Mouse (Mus musculus): Measurements from ENCODE around the gene Olfr640. TPM values are rescaled to one million over a fixed set of nuclear protein-coding genes. Genes with fewer than 3 reads are reported as not detected.

Olfr640 gene
- total and polyA plus RNA-seq, 3 experiments = not detected

- Histone ChIP-seq H3K4me3 (ENCODE audit: control insufficient read depth in 1 of 2, insufficient read depth in 1 of 2, low read depth in 2 of 2, low read length in 2 of 2) (no peak within 1 kb of the TSS), H3K36me3 (ENCODE audit: control insufficient read depth in 1 of 2, insufficient read depth in 2 of 2, low read length in 2 of 2) (no peaks in the 10 kb centered on the region), H3K27ac (ENCODE audit: control insufficient read depth, low read depth, low read length) (no peak within 1 kb of the TSS), H3K9ac (ENCODE audit: control insufficient read depth, low read depth, low read length, poor library complexity, severe bottlenecking) (no peak within 1 kb of the TSS), H3K79me2 (ENCODE audit: control insufficient read depth, insufficient read depth, low read length, poor library complexity) (no peaks in the 10 kb centered on the region), H3K4me1 (ENCODE audit: control insufficient read depth in 1 of 2, insufficient read depth in 2 of 2, low read length in 2 of 2) (no peaks in the 10 kb centered on the region), H3K9me3 (replicated peaks; ENCODE audit: insufficient read depth, low read length) (no peaks in the 10 kb centered on the region), H3K27me3 (ENCODE audit: control insufficient read depth in 1 of 2, insufficient read depth in 2 of 2, low read length in 2 of 2) (no peaks in the 10 kb centered on the region)
- no peak for DNase-seq (ENCODE audit: low read depth, low spot score)
- TF ChIP-seq POLR2AphosphoS2 (IDR thresholded peaks at IDR 0.05; ENCODE audit: low read length) (no peak), MYC (IDR thresholded peaks at IDR 0.05; ENCODE audit: low read depth, low read length) (no peak), MAZ (IDR thresholded peaks at IDR 0.05; ENCODE audit: low read depth, low read length) (no peak), CHD2 (IDR thresholded peaks at IDR 0.05; ENCODE audit: low read length) (no peak), ZNF384 (IDR thresholded peaks at IDR 0.05; ENCODE audit: low read depth, low read length) (no peak), POLR2AphosphoS5 (IDR thresholded peaks at IDR 0.05; ENCODE audit: borderline replicate concordance, low read depth, low read length) (no peak), UBTF (IDR thresholded peaks at IDR 0.05; ENCODE audit: borderline replicate concordance, insufficient read depth, low read depth, low read length) (no peak), USF1 (IDR thresholded peaks at IDR 0.05; ENCODE audit: low read depth, low read length) (no peak), TBP (IDR thresholded peaks at IDR 0.05; ENCODE audit: low read depth, low read length) (no peak), ELF1 (IDR thresholded peaks at IDR 0.05; ENCODE audit: low read depth, low read length) (no peak), ZKSCAN1 (IDR thresholded peaks at IDR 0.05; ENCODE audit: low read depth, low read length) (no peak), USF2 (IDR thresholded peaks at IDR 0.05; ENCODE audit: borderline replicate concordance in 1 of 2, insufficient read depth in 1 of 2, low read depth in 1 of 2, low read length in 2 of 2) (no peak), E2F4 (IDR thresholded peaks at IDR 0.05; ENCODE audit: borderline replicate concordance, low read depth, low read length) (no peak), MXI1 (IDR thresholded peaks at IDR 0.05; ENCODE audit: low read depth, low read length) (no peak), GATA1 (IDR thresholded peaks at IDR 0.05; ENCODE audit: low read depth, low read length) (no peak), JUND (IDR thresholded peaks at IDR 0.05; ENCODE audit: low read depth, low read length) (no peak), TCF12 (IDR thresholded peaks at IDR 0.05; ENCODE audit: low read depth, low read length) (no peak), CHD1 (IDR thresholded peaks at IDR 0.05; ENCODE audit: low read depth, low read length) (no peak), MEF2A (IDR thresholded peaks at IDR 0.05; ENCODE audit: extremely low read depth, insufficient replicate concordance, low read depth, low read length, poor library complexity, severe bottlenecking) (no peak), RAD21 (IDR thresholded peaks at IDR 0.05; ENCODE audit: low read depth, low read length) (no peak)
Observed at GRCm38 (mm10) chr7:103970852-103971251, 54.5 kb downstream of the Olfr640 start, which contains the start of gene Olfr635. TSS of gene Olfr635 (plus strand) at chr7:103971152.

Other genes with a start within 250 kb of the Olfr640 start
Only the 30 nearest of the 31 such genes appear.
- gene Olfr67, start 233.8 kb downstream of the Olfr640 start, total RNA-seq (2012; rRNA removed) = not detected in 2 replicates
- gene Olfr67, start 233.8 kb downstream of the Olfr640 start, polyA plus RNA-seq (2012; ENCODE audit: insufficient read depth in 1 of 2, insufficient read length in 2 of 2, low read depth in 1 of 2, low replicate concordance in 2 of 2, missing spikeins in 1 of 2) = not detected
- gene Hbb-bt, start 211.6 kb downstream of the Olfr640 start, total RNA-seq (2012; rRNA removed) = 120 and 191 TPM in 2 replicates
- 100 to 1,000 TPM in 1 of 2 experiments, not detected in 1; 118 TPM for gene Hbb-bt, start 211.6 kb downstream of the Olfr640 start, polyA plus RNA-seq (2012; ENCODE audit: insufficient read depth in 1 of 2, insufficient read length in 2 of 2, low read depth in 1 of 2, low replicate concordance in 2 of 2, missing spikeins in 1 of 2)
- gene Hbb-bs, start 197.5 kb downstream of the Olfr640 start, total RNA-seq (2012; rRNA removed) = 79.0 and 138 TPM in 2 replicates
- gene Hbb-bs, start 197.5 kb downstream of the Olfr640 start, polyA plus RNA-seq (2012; ENCODE audit: insufficient read depth in 1 of 2, insufficient read length in 2 of 2, low read depth in 1 of 2, low replicate concordance in 2 of 2, missing spikeins in 1 of 2) = 100 to 1,000 TPM in 1 of 2 experiments, not detected in 1; 208 TPM
- gene Hbb-bh2, start 185.1 kb downstream of the Olfr640 start, total RNA-seq (2012; rRNA removed) = not detected in 2 replicates
- gene Hbb-bh2, start 185.1 kb downstream of the Olfr640 start, polyA plus RNA-seq (2012; ENCODE audit: insufficient read depth in 1 of 2, insufficient read length in 2 of 2, low read depth in 1 of 2, low replicate concordance in 2 of 2, missing spikeins in 1 of 2) = not detected
- gene Hbb-bh1, start 182.4 kb downstream of the Olfr640 start, total RNA-seq (2012; rRNA removed) = not detected in 2 replicates
- under 1 TPM in 1 of 2 experiments, not detected in 1; 0.15 TPM for gene Hbb-bh1, start 182.4 kb downstream of the Olfr640 start, polyA plus RNA-seq (2012; ENCODE audit: insufficient read depth in 1 of 2, insufficient read length in 2 of 2, low read depth in 1 of 2, low replicate concordance in 2 of 2, missing spikeins in 1 of 2)
- gene Hbb-y, start 172.4 kb downstream of the Olfr640 start, total RNA-seq (2012; rRNA removed) = not detected in 2 replicates
- under 1 TPM in 1 of 2 experiments, not detected in 1; 0.11 TPM for gene Hbb-y, start 172.4 kb downstream of the Olfr640 start, polyA plus RNA-seq (2012; ENCODE audit: insufficient read depth in 1 of 2, insufficient read length in 2 of 2, low read depth in 1 of 2, low replicate concordance in 2 of 2, missing spikeins in 1 of 2)
- gene Olfr66, start 139.3 kb downstream of the Olfr640 start, total RNA-seq (2012; rRNA removed) = not detected in 2 replicates
- not detected for gene Olfr66, start 139.3 kb downstream of the Olfr640 start, polyA plus RNA-seq (2012; ENCODE audit: insufficient read depth in 1 of 2, insufficient read length in 2 of 2, low read depth in 1 of 2, low replicate concordance in 2 of 2, missing spikeins in 1 of 2)
- gene Olfr64, start 131.1 kb downstream of the Olfr640 start, total RNA-seq (2012; rRNA removed) = not detected in 2 replicates
- not detected for gene Olfr64, start 131.1 kb downstream of the Olfr640 start, polyA plus RNA-seq (2012; ENCODE audit: insufficient read depth in 1 of 2, insufficient read length in 2 of 2, low read depth in 1 of 2, low replicate concordance in 2 of 2, missing spikeins in 1 of 2)
- gene Olfr65, start 122.1 kb downstream of the Olfr640 start, total RNA-seq (2012; rRNA removed) = not detected in 2 replicates
- not detected for gene Olfr65, start 122.1 kb downstream of the Olfr640 start, polyA plus RNA-seq (2012; ENCODE audit: insufficient read depth in 1 of 2, insufficient read length in 2 of 2, low read depth in 1 of 2, low replicate concordance in 2 of 2, missing spikeins in 1 of 2)
- gene Olfr631, start 96.7 kb downstream of the Olfr640 start, total RNA-seq (2012; rRNA removed) = not detected in 2 replicates
- gene Olfr631, start 96.7 kb downstream of the Olfr640 start, polyA plus RNA-seq (2012; ENCODE audit: insufficient read depth in 1 of 2, insufficient read length in 2 of 2, low read depth in 1 of 2, low replicate concordance in 2 of 2, missing spikeins in 1 of 2) = not detected
- gene Olfr632, start 91.2 kb downstream of the Olfr640 start, total RNA-seq (2012; rRNA removed) = not detected in 2 replicates
- not detected for gene Olfr632, start 91.2 kb downstream of the Olfr640 start, polyA plus RNA-seq (2012; ENCODE audit: insufficient read depth in 1 of 2, insufficient read length in 2 of 2, low read depth in 1 of 2, low replicate concordance in 2 of 2, missing spikeins in 1 of 2)
- gene Olfr633, start 81.1 kb downstream of the Olfr640 start, total RNA-seq (2012; rRNA removed) = not detected in 2 replicates
- not detected for gene Olfr633, start 81.1 kb downstream of the Olfr640 start, polyA plus RNA-seq (2012; ENCODE audit: insufficient read depth in 1 of 2, insufficient read length in 2 of 2, low read depth in 1 of 2, low replicate concordance in 2 of 2, missing spikeins in 1 of 2)
- not detected in 2 replicates for gene Olfr635, start 54.4 kb downstream of the Olfr640 start, total RNA-seq (2012; rRNA removed)
- not detected for gene Olfr635, start 54.4 kb downstream of the Olfr640 start, polyA plus RNA-seq (2012; ENCODE audit: insufficient read depth in 1 of 2, insufficient read length in 2 of 2, low read depth in 1 of 2, low replicate concordance in 2 of 2, missing spikeins in 1 of 2)
- not detected in 2 replicates for gene Olfr638, start 26.8 kb downstream of the Olfr640 start, total RNA-seq (2012; rRNA removed)
- not detected for gene Olfr638, start 26.8 kb downstream of the Olfr640 start, polyA plus RNA-seq (2012; ENCODE audit: insufficient read depth in 1 of 2, insufficient read length in 2 of 2, low read depth in 1 of 2, low replicate concordance in 2 of 2, missing spikeins in 1 of 2)
- gene Olfr639, start 8.3 kb downstream of the Olfr640 start, total RNA-seq (2012; rRNA removed) = not detected in 2 replicates
- under 1 TPM in 1 of 2 experiments, not detected in 1; 0.03 TPM for gene Olfr639, start 8.3 kb downstream of the Olfr640 start, polyA plus RNA-seq (2012; ENCODE audit: insufficient read depth in 1 of 2, insufficient read length in 2 of 2, low read depth in 1 of 2, low replicate concordance in 2 of 2, missing spikeins in 1 of 2)
- gene Olfr641, start 9.9 kb upstream of the Olfr640 start, total RNA-seq (2012; rRNA removed) = not detected in 2 replicates
- not detected for gene Olfr641, start 9.9 kb upstream of the Olfr640 start, polyA plus RNA-seq (2012; ENCODE audit: insufficient read depth in 1 of 2, insufficient read length in 2 of 2, low read depth in 1 of 2, low replicate concordance in 2 of 2, missing spikeins in 1 of 2)
- gene Olfr642, start 27.1 kb upstream of the Olfr640 start, total RNA-seq (2012; rRNA removed) = not detected in 2 replicates
- not detected for gene Olfr642, start 27.1 kb upstream of the Olfr640 start, polyA plus RNA-seq (2012; ENCODE audit: insufficient read depth in 1 of 2, insufficient read length in 2 of 2, low read depth in 1 of 2, low replicate concordance in 2 of 2, missing spikeins in 1 of 2)
- gene 4930516K23Rik, start 35.9 kb upstream of the Olfr640 start, total RNA-seq (2012; rRNA removed) = not detected in 2 replicates
- gene 4930516K23Rik, start 35.9 kb upstream of the Olfr640 start, polyA plus RNA-seq (2012; ENCODE audit: insufficient read depth in 1 of 2, insufficient read length in 2 of 2, low read depth in 1 of 2, low replicate concordance in 2 of 2, missing spikeins in 1 of 2) = not detected
- not detected in 2 replicates for gene Olfr644, start 46.3 kb upstream of the Olfr640 start, total RNA-seq (2012; rRNA removed)
- gene Olfr644, start 46.3 kb upstream of the Olfr640 start, polyA plus RNA-seq (2012; ENCODE audit: insufficient read depth in 1 of 2, insufficient read length in 2 of 2, low read depth in 1 of 2, low replicate concordance in 2 of 2, missing spikeins in 1 of 2) = not detected
- not detected in 2 replicates for gene Olfr645, start 59.9 kb upstream of the Olfr640 start, total RNA-seq (2012; rRNA removed)
- gene Olfr645, start 59.9 kb upstream of the Olfr640 start, polyA plus RNA-seq (2012; ENCODE audit: insufficient read depth in 1 of 2, insufficient read length in 2 of 2, low read depth in 1 of 2, low replicate concordance in 2 of 2, missing spikeins in 1 of 2) = not detected
- not detected in 2 replicates for gene Olfr646, start 79.3 kb upstream of the Olfr640 start, total RNA-seq (2012; rRNA removed)
- gene Olfr646, start 79.3 kb upstream of the Olfr640 start, polyA plus RNA-seq (2012; ENCODE audit: insufficient read depth in 1 of 2, insufficient read length in 2 of 2, low read depth in 1 of 2, low replicate concordance in 2 of 2, missing spikeins in 1 of 2) = not detected
- gene Ubqln5, start 104.3 kb upstream of the Olfr640 start, total RNA-seq (2012; rRNA removed) = not detected in 2 replicates
- gene Ubqln5, start 104.3 kb upstream of the Olfr640 start, polyA plus RNA-seq (2012; ENCODE audit: insufficient read depth in 1 of 2, insufficient read length in 2 of 2, low read depth in 1 of 2, low replicate concordance in 2 of 2, missing spikeins in 1 of 2) = not detected
- gene Olfr643, start 111.8 kb upstream of the Olfr640 start, total RNA-seq (2012; rRNA removed) = not detected in 2 replicates
- not detected for gene Olfr643, start 111.8 kb upstream of the Olfr640 start, polyA plus RNA-seq (2012; ENCODE audit: insufficient read depth in 1 of 2, insufficient read length in 2 of 2, low read depth in 1 of 2, low replicate concordance in 2 of 2, missing spikeins in 1 of 2)
- gene Ubqln3, start 117.7 kb upstream of the Olfr640 start, total RNA-seq (2012; rRNA removed) = not detected in 2 replicates
- not detected for gene Ubqln3, start 117.7 kb upstream of the Olfr640 start, polyA plus RNA-seq (2012; ENCODE audit: insufficient read depth in 1 of 2, insufficient read length in 2 of 2, low read depth in 1 of 2, low replicate concordance in 2 of 2, missing spikeins in 1 of 2)
- gene Ubqlnl, start 125.0 kb upstream of the Olfr640 start, total RNA-seq (2012; rRNA removed) = not detected in 2 replicates
- not detected for gene Ubqlnl, start 125.0 kb upstream of the Olfr640 start, polyA plus RNA-seq (2012; ENCODE audit: insufficient read depth in 1 of 2, insufficient read length in 2 of 2, low read depth in 1 of 2, low replicate concordance in 2 of 2, missing spikeins in 1 of 2)
- not detected in 2 replicates for gene Olfm5, start 139.3 kb upstream of the Olfr640 start, total RNA-seq (2012; rRNA removed)
- not detected for gene Olfm5, start 139.3 kb upstream of the Olfr640 start, polyA plus RNA-seq (2012; ENCODE audit: insufficient read depth in 1 of 2, insufficient read length in 2 of 2, low read depth in 1 of 2, low replicate concordance in 2 of 2, missing spikeins in 1 of 2)
- gene Olfr648, start 157.8 kb upstream of the Olfr640 start, total RNA-seq (2012; rRNA removed) = not detected in 2 replicates
- not detected for gene Olfr648, start 157.8 kb upstream of the Olfr640 start, polyA plus RNA-seq (2012; ENCODE audit: insufficient read depth in 1 of 2, insufficient read length in 2 of 2, low read depth in 1 of 2, low replicate concordance in 2 of 2, missing spikeins in 1 of 2)
- gene Olfr649, start 170.4 kb upstream of the Olfr640 start, total RNA-seq (2012; rRNA removed) = not detected in 2 replicates
- not detected for gene Olfr649, start 170.4 kb upstream of the Olfr640 start, polyA plus RNA-seq (2012; ENCODE audit: insufficient read depth in 1 of 2, insufficient read length in 2 of 2, low read depth in 1 of 2, low replicate concordance in 2 of 2, missing spikeins in 1 of 2)
- gene Trim6, start 193.2 kb upstream of the Olfr640 start, total RNA-seq (2012; rRNA removed) = not detected in 2 replicates
- gene Trim6, start 193.2 kb upstream of the Olfr640 start, polyA plus RNA-seq (2012; ENCODE audit: insufficient read depth in 1 of 2, insufficient read length in 2 of 2, low read depth in 1 of 2, low replicate concordance in 2 of 2, missing spikeins in 1 of 2) = 1 to 10 TPM in 1 of 2 experiments, not detected in 1; 4.1 TPM
- 0.23 and 0.42 TPM in 2 replicates for gene Trim34a, start 218.9 kb upstream of the Olfr640 start, total RNA-seq (2012; rRNA removed)
- gene Trim34a, start 218.9 kb upstream of the Olfr640 start, polyA plus RNA-seq (2012; ENCODE audit: insufficient read depth in 1 of 2, insufficient read length in 2 of 2, low read depth in 1 of 2, low replicate concordance in 2 of 2, missing spikeins in 1 of 2) = under 1 TPM in 1 of 2 experiments, not detected in 1; 0.58 TPM